Mouse (Mus musculus) C2C12 (cell line): ENCODE measurements at regions not wholly inside any gene's neighbourhood (a gene's known extent, or its start where the extent isn't known, plus 50 kb on each side); places are given as distances from the start of the nearest gene placed in this dataset.

ENCODE experiments used
- H3K27me3 ChIP-seq: one replicate; pipeline ENCODE4 v1.6.1; 2011; ENCODE audit not compliant: control insufficient read depth, insufficient read depth, insufficient read length
- H3K36me3 ChIP-seq: one replicate; pipeline ENCODE4 v1.6.1; 2011; ENCODE audit not compliant: control insufficient read depth, insufficient read depth
- H3K4me3 ChIP-seq: one replicate; pipeline ENCODE4 v1.5.1; 2011; ENCODE audit warnings: mild to moderate bottlenecking, control low read depth; ENCODE audit not compliant: poor library complexity, insufficient read depth, severe bottlenecking
- H3K79me2 ChIP-seq: one replicate; pipeline ENCODE4 v1.6.1; 2011; ENCODE audit not compliant: control insufficient read depth, insufficient read depth
- H3K79me3 ChIP-seq: one replicate; pipeline ENCODE4 v1.6.1; 2011; ENCODE audit warnings: low read depth, control low read depth
- H3ac ChIP-seq: one replicate; pipeline ENCODE3; 2011; ENCODE audit warnings: low read depth; ENCODE audit not compliant: control insufficient read depth, insufficient read length
- CEBPB ChIP-seq: IDR thresholded peaks from one replicate; pipeline ENCODE4 v1.6.1; 2011; ENCODE audit warnings: low read depth, mild to moderate bottlenecking, control low read depth, moderate library complexity
- CTCF ChIP-seq: IDR thresholded peaks from one replicate; pipeline ENCODE4 v1.5.1; 2011; ENCODE audit not compliant: control insufficient read depth, insufficient read depth, insufficient read length
- FOSL1 ChIP-seq: IDR thresholded peaks from one replicate; pipeline ENCODE4 v1.8.0; 2011; ENCODE audit warnings: mild to moderate bottlenecking, low read length; ENCODE audit not compliant: poor library complexity, insufficient read depth, severe bottlenecking
- MAX ChIP-seq: IDR thresholded peaks from one replicate; pipeline ENCODE4 v1.6.1; 2011; ENCODE audit warnings: mild to moderate bottlenecking, control low read depth
- MYOD1 ChIP-seq: IDR thresholded peaks from one replicate; pipeline ENCODE4 v1.6.1; 2011; ENCODE audit warnings: low read depth; ENCODE audit not compliant: control insufficient read depth, insufficient read length
- MYOG ChIP-seq: IDR thresholded peaks from one replicate; pipeline ENCODE4 v1.6.1; 2011; ENCODE audit not compliant: control insufficient read depth, insufficient read length; ENCODE audit errors: extremely low read depth
- USF1 ChIP-seq: IDR thresholded peaks from one replicate; pipeline ENCODE4 v1.6.1; 2011; ENCODE audit warnings: low read depth, mild to moderate bottlenecking, control low read depth, moderate library complexity

DNA sequence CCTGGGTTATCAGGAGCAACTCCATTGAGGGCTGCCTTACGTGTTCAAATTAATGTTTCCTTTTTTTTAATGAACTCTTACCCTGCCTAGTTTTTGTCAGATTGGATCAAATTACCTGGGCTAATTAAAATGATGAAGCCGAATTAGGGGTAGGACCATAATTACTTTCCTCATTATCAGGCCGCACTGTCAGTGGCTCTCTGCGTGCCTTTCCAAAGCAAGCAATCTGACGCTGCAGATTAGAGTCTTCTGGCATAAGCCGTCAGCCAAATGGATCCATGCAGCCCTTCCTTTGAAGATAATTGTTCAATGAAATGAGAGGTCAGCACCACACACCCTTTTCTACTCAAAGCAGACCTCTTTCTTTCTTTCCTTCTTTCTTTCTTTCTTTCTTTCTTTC, 175.5 kb upstream of the Fat4 start:
- no peaks in the 10 kb centered on the region for H3K27me3 ChIP-seq
- no peak for TF ChIP-seq MAX
- H3K79me2 ChIP-seq = no peaks in the 10 kb centered on the region
- no peaks in the 10 kb centered on the region for H3K79me3 ChIP-seq
- H3K36me3 ChIP-seq = no peaks in the 10 kb centered on the region
- no peak overlapping the region for H3ac ChIP-seq
- no peak overlapping the region for H3K4me3 ChIP-seq

DNA sequence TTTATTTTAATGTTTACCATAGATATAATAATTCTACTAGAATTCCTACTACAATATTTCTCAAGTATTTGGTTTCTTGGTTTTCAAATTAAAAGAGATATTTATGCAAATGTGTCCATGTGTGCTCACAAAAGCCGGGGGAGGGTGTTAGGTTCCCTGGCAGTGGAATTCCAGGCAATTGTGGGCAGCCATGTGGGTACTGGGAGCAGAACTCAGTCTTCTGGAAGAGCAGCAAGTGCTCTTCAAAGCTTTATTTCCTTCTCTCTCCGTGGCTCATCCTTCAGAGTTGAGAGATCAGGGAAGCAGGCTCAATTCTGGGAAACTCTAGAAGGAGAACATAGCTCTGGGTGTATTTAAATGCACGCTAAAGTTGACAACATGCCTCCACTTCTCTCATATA, 178.8 kb upstream of the Fat4 start:
- H3K36me3 ChIP-seq = no peaks in the 10 kb centered on the region
- H3K27me3 ChIP-seq = no peaks in the 10 kb centered on the region
- no peak overlapping the region for H3K4me3 ChIP-seq
- H3K79me3 ChIP-seq = no peaks in the 10 kb centered on the region
- no peak overlapping the region for H3ac ChIP-seq
- no peaks in the 10 kb centered on the region for H3K79me2 ChIP-seq
- TF ChIP-seq USF1 (no peak), CEBPB (no peak), MAX (no peak), CTCF (no peak), MYOD1 (no peak), FOSL1 (no peak), MYOG (no peak)

DNA sequence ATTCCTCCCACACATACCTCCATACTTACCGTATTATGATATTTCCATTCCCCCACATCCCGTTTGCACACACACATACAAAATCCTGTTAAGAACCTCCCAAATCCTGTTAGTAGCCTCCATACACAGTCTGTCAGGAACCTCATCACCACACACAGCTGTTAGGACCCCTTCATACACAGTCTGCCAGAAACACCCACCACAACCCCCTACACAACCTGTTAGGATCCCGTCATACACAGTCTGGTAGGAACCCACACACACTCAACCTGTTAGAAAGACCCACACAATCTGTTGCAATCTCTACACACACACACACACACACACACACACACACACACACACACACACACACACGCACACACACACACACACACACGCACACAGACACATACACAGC, 187.5 kb upstream of the Fat4 start:
- Histone ChIP-seq H3K27me3 (no peaks in the 10 kb centered on the region), H3K79me3 (no peaks in the 10 kb centered on the region), H3K79me2 (no peaks in the 10 kb centered on the region), H3K4me3 (no peak overlapping the region), H3ac (no peak overlapping the region), H3K36me3 (no peaks in the 10 kb centered on the region)
- TF ChIP-seq MYOG (no peak), USF1 (no peak)

DNA sequence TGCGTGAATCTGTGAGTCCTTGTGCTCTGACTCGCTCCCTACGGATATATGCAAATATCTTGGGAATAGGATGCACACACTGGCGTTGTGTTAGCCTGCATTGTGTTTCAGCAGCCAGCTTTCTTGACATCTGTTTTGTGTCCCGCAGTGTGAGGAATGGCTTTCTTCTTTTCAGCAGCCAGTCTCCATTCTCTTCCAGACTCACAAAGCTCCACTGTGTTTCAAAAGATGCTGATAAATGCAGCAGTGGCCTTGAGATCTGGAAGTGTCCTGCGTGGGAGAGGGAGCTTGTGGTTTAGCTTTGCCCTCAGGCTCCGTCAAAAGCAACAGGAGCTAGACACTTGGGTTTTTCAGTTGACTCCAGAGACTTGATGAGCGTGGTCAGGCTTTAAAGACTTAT, 188.9 kb upstream of the Fat4 start:
- no peaks in the 10 kb centered on the region for H3K79me3 ChIP-seq
- no peaks in the 10 kb centered on the region for H3K36me3 ChIP-seq
- no peak overlapping the region for H3K4me3 ChIP-seq
- H3ac ChIP-seq = no peak overlapping the region
- no peak for TF ChIP-seq MAX
- no peak for TF ChIP-seq USF1
- no peak for TF ChIP-seq MYOG
- no peak for TF ChIP-seq CEBPB
- TF ChIP-seq FOSL1 = no peak
- TF ChIP-seq CTCF = no peak
- no peak for TF ChIP-seq MYOD1
- H3K27me3 ChIP-seq = no peaks in the 10 kb centered on the region
- H3K79me2 ChIP-seq = no peaks in the 10 kb centered on the region

DNA sequence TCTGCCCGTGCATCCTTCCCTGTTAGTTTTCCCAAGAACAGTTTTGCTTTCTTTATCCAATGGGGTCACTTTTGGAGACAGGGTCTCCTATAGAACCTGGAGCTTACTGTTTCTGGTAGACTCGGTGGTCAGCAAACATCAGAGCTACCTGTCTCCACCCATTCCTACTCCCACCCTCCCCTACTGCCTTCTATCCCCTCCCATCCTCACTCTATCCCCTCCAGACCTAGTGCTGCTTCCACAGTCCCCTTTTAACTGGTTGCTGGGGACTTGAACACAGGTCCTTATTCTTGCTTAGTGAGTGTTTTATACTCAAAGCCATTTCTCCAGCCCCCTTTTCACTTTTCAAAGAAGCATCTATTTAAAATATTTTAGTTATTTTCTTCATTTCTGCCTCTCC, 189.4 kb upstream of the Fat4 start:
- Histone ChIP-seq H3K36me3 (no peaks in the 10 kb centered on the region), H3K27me3 (no peaks in the 10 kb centered on the region), H3K79me3 (no peaks in the 10 kb centered on the region), H3ac (no peak overlapping the region), H3K4me3 (no peak overlapping the region), H3K79me2 (no peaks in the 10 kb centered on the region)
- TF ChIP-seq CEBPB (no peak), MYOD1 (no peak), MAX (no peak), USF1 (no peak), MYOG (no peak), FOSL1 (no peak), CTCF (no peak)

DNA sequence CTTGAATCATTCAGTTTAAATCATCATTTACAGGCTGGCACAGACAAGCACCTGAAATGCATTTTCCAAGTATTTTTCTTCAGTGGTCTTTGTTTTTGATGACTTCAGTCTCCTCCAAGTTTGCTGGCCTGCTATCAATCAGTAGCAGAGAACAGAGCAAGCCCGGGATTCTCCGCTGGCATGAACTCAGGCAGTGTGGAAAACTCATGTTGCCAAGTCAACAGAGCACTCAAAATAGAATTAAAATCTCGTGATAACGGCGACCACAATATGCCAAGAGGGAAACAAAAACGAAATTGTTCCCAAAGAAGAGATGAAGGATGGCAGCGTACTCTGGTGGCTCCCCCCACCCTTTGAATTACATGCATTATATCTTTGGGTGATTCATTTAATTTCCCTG, 190.9 kb upstream of the Fat4 start:
- TF ChIP-seq CEBPB (no peak), MYOG (no peak), FOSL1 (no peak), MAX (no peak), MYOD1 (no peak), USF1 (no peak), CTCF (no peak)
- Histone ChIP-seq H3K79me3 (no peaks in the 10 kb centered on the region), H3ac (no peak overlapping the region), H3K36me3 (no peaks in the 10 kb centered on the region), H3K79me2 (no peaks in the 10 kb centered on the region), H3K27me3 (no peaks in the 10 kb centered on the region), H3K4me3 (no peak overlapping the region)

DNA sequence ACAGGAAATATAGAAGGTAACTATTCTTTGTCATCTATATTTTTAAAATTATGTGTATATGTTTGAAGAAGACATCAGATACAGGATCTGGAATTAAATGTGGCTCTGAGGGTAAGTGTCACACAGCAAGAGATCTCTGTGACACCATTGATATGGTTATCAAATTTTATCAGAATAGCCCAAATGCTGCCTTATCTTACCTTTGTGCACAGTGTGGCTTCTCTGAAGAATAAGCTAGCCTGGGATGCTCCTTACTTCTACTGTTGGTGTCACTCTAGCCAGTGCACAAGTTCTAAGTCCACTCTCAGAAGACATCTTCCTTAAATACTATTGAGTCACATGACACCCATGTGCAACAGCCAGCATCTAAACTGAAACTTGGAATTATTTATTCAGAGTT, 194.0 kb upstream of the Fat4 start:
- no peaks in the 10 kb centered on the region for H3K79me2 ChIP-seq
- no peak overlapping the region for H3ac ChIP-seq
- no peak overlapping the region for H3K4me3 ChIP-seq
- TF ChIP-seq CEBPB (no peak), MYOD1 (no peak), MYOG (no peak), CTCF (no peak), MAX (no peak), USF1 (no peak), FOSL1 (no peak)
- H3K36me3 ChIP-seq = no peaks in the 10 kb centered on the region
- H3K79me3 ChIP-seq = no peaks in the 10 kb centered on the region
- H3K27me3 ChIP-seq = no peaks in the 10 kb centered on the region
